Mouse (Mus musculus) midbrain, embryonic 12.5 days (tissue): ENCODE results near the gene Frg2f1. TPM values are rescaled to one million over a fixed set of nuclear protein-coding genes. Genes with fewer than 3 reads are reported as not detected.
"Not testable (repeated sequence)": the region's sequence is repeated elsewhere in the genome, so short reads cannot be mapped to it uniquely, and the experiment has no call there.

ENCODE experiments used
- ATAC-seq: fragments of 200-750 bp; cut with Nextera tagmentation; 2 replicates; pipeline ENCODE4 v1.8.0; 2017; ENCODE audit warnings: low read depth, moderate TSS enrichment, moderate library complexity; ENCODE audit not compliant: low FRiP score
- H3K27ac ChIP-seq: fragments of 300-500 bp; sonication (generic); replicated peaks from 2 replicates; pipeline ENCODE4 v1.5.1; 2016; ENCODE audit warnings: mild to moderate bottlenecking
- H3K27me3 ChIP-seq: fragments of 300-500 bp; sonication (generic); 2 replicates; pipeline ENCODE4 v1.6.1; 2016; ENCODE audit warnings: mild to moderate bottlenecking
- H3K36me3 ChIP-seq: fragments of 300-500 bp; sonication (generic); 2 replicates; pipeline ENCODE4 v1.6.1; 2016
- H3K4me1 ChIP-seq: fragments of 300-500 bp; sonication (generic); 2 replicates; pipeline ENCODE4 v1.6.1; 2016
- H3K4me2 ChIP-seq: fragments of 300-500 bp; sonication (generic); replicated peaks from 2 replicates; pipeline ENCODE4 v1.6.1; 2016; ENCODE audit warnings: mild to moderate bottlenecking, moderate library complexity
- H3K4me3 ChIP-seq: fragments of 300-500 bp; sonication (generic); 2 replicates; pipeline ENCODE4 v1.5.1; 2016; ENCODE audit warnings: mild to moderate bottlenecking
- H3K9ac ChIP-seq: fragments of 300-500 bp; sonication (generic); replicated peaks from 2 replicates; pipeline ENCODE4 v1.6.1; 2016; ENCODE audit warnings: mild to moderate bottlenecking, moderate library complexity
- H3K9me3 ChIP-seq: fragments of 300-500 bp; sonication (generic); 2 replicates; pipeline ENCODE4 v1.6.1; 2016; ENCODE audit warnings: mild to moderate bottlenecking
- WGBS: fragments of 180-500 bp; shearing (Covaris S2); methylation state at CpG from one replicate; pipeline ENCODE4 v1.1.7; 2016; 5-methylcytosine and 5-hydroxymethylcytosine counted together
- polyA plus RNA-seq: library from polyadenylated mRNA; unstranded; fragments of >200 nt; fragmentation: Nextera tagmentation; extraction: Ambion mirVana; gene quantifications from 2 replicates; pipeline ENCODE4 v1.2.1, GENCODE M21; 2016

Frg2f1 gene
- polyA plus RNA-seq, 1 experiment from 2014 or later = 3.8 TPM

DNA sequence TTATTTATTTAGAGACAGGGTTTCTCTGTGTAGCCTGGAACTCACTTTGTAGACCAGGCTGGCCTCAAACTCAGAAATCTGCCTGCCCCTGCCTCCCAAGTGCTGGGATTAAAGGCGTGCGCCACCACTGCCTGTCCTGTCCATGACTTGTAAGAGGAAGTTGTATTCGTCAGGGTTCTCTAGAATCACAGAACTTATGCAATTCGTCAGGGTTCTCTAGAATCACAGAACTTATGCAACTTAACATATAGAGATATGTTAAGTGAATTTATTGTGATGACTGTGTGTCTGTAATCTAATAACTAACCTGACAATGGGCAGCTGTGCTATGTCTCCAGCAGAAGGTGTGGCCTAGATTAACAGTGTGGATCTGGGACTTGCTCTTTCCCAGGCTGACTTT is 2.7 kb downstream of the Frg2f1 start, which contains the start of gene Foxj3:
Foxj3 (plus strand) TSS at position 390 of the 400 bp plus-strand sequence.
- not testable (repeated sequence) for ATAC-seq, H3K4me2 ChIP-seq, H3K9me3 ChIP-seq, H3K27ac ChIP-seq, H3K9ac ChIP-seq, H3K4me3 ChIP-seq, H3K36me3 ChIP-seq, H3K27me3 ChIP-seq
- peaks cover 17% of the 10 kb centered on the region for H3K4me1 ChIP-seq
- 87% methylated on average over 4 of the region's 4 CpGs for WGBS

DNA sequence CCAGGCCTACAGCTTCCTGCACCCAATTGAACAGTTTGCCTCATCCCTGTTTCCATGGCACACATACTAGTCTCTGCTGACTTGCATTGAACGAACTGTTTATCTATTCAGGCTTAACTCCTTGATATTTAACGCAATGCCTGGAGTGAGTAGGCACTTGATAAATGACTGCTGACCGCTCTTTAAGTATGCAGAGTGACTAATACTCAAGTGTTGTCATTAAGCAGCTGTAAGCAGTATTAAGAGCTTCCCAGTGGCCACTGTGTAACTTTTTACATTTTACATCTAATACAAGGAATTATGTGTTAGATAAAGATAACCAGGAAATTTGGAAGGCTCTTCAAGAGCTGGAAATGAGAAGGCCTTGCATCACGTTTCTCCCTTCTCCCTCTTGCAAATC is 4.2 kb downstream of the Frg2f1 start:
- H3K9ac ChIP-seq = no peak overlapping the region
- ATAC-seq = no peak
- no peak overlapping the region for H3K4me2 ChIP-seq
- H3K9me3 ChIP-seq = no peaks in the 10 kb centered on the region
- peaks cover 8% of the 10 kb centered on the region; the same call in 1 of the 2 replicates for H3K4me1 ChIP-seq
- no peaks in the 10 kb centered on the region for H3K36me3 ChIP-seq
- H3K4me3 ChIP-seq = no peak overlapping the region
- no peaks in the 10 kb centered on the region for H3K27me3 ChIP-seq
- H3K27ac ChIP-seq = no peak overlapping the region
- WGBS = 56% methylated on average over 4 of the region's 4 CpGs

GRCm38 (mm10) chr4:119531813-119532212 is 7.5 kb downstream of the Frg2f1 start:
- Histone ChIP-seq H3K9ac (no peak overlapping the region), H3K36me3 (no peaks in the 10 kb centered on the region), H3K4me1 (no peaks in the 10 kb centered on the region), H3K4me3 (no peak overlapping the region), H3K9me3 (no peaks in the 10 kb centered on the region), H3K27ac (no peak overlapping the region), H3K4me2 (no peak overlapping the region), H3K27me3 (no peaks in the 10 kb centered on the region)
- ATAC-seq = no peak
- WGBS = 68% methylated on average over 2 of the region's 2 CpGs

DNA sequence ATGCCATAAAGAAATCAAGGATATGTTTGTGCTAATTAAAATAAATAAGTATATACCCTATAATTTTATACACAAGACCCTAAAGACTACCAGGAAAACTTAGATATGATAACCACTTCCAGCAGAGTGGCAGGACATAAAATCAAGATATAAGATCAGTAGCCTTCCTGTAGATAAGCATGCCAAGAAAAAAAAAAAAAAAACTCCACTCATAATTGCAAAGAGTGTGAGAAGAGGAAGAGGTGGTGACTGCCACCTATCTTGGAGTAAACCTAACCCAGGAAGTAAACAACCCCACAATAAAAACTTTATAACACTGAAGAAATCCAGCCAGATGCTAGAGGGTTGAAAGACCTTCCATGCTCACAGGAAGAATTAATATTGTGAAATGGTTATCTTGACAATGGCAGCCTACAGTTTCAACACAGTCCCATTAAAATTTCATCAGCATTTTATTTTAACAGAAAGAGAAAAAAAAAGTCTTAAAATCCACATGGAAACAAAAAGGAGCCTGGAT is 12.9 kb downstream of the Frg2f1 start:
- Histone ChIP-seq H3K9me3 (no peaks in the 10 kb centered on the region), H3K4me2 (no peak overlapping the region), H3K36me3 (no peaks in the 10 kb centered on the region), H3K4me1 (peaks cover 6% of the 10 kb centered on the region; the same call in 1 of the 2 replicates), H3K27me3 (no peaks in the 10 kb centered on the region), H3K27ac (no peak overlapping the region), H3K9ac (no peak overlapping the region), H3K4me3 (no peak overlapping the region)
- ATAC-seq = no peak

- H3K4me3 ChIP-seq = no peak overlapping the region
- peak overlapping the region; percentile 65 for H3K27ac ChIP-seq
- no peaks in the 10 kb centered on the region for H3K27me3 ChIP-seq
- WGBS = 88% methylated on average over 2 of the region's 2 CpGs
- H3K4me1 ChIP-seq = peaks cover 6% of the 10 kb centered on the region; the same call in 1 of the 2 replicates
- no peak for ATAC-seq
- no peak overlapping the region for H3K4me2 ChIP-seq
- H3K9me3 ChIP-seq = no peaks in the 10 kb centered on the region
- no peaks in the 10 kb centered on the region for H3K36me3 ChIP-seq
- no peak overlapping the region for H3K9ac ChIP-seq
Observed at GRCm38 (mm10) chr4:119524466-119524865, 14.9 kb downstream of the Frg2f1 start.

DNA sequence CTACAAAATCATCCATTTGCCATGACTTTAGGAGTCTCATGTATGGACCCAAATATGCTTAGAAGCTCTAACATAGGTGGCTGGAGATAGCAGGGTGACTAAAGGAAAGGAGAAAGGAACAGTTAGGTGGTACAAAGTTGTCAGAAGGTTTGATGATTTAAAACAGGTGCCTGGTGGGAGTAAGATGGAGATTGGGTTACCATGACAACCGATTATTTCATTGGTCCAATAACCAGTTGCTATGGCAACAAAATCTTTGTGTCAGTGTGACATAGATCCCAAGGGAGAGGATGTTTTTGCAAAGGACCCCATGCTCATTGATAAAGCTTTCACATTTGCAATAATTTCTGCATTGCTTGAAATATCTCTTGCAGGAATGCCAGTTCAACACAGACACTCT is 15.3 kb downstream of the Frg2f1 start:
- Histone ChIP-seq H3K9me3 (no peaks in the 10 kb centered on the region), H3K4me2 (no peak overlapping the region), H3K4me1 (peaks cover 6% of the 10 kb centered on the region; the same call in 1 of the 2 replicates), H3K9ac (no peak overlapping the region), H3K36me3 (no peaks in the 10 kb centered on the region), H3K27ac (peak overlapping the region; percentile 65), H3K27me3 (no peaks in the 10 kb centered on the region), H3K4me3 (no peak overlapping the region)
- WGBS = 78% methylated on average over 1 of the region's 1 CpGs
- no peak for ATAC-seq

- no peak; the same call in 1 of the 2 replicates for ATAC-seq
- peaks cover 6% of the 10 kb centered on the region; the same call in 1 of the 2 replicates for H3K4me1 ChIP-seq
- no peak overlapping the region for H3K9ac ChIP-seq
- H3K4me3 ChIP-seq = no peak overlapping the region
- H3K9me3 ChIP-seq = no peaks in the 10 kb centered on the region
- H3K4me2 ChIP-seq = no peak overlapping the region
- no peaks in the 10 kb centered on the region for H3K27me3 ChIP-seq
- peak overlapping the region; percentile 60 for H3K27ac ChIP-seq
- WGBS = 67% methylated on average over 4 of the region's 4 CpGs
- no peaks in the 10 kb centered on the region for H3K36me3 ChIP-seq
Observed at GRCm38 (mm10) chr4:119523575-119523974, 15.8 kb downstream of the Frg2f1 start.

GRCm38 (mm10) chr4:119512731-119513141 is 26.6 kb downstream of the Frg2f1 start:
- H3K4me1 ChIP-seq = no peaks in the 10 kb centered on the region
- H3K36me3 ChIP-seq = no peaks in the 10 kb centered on the region
- H3K27ac ChIP-seq = no peak overlapping the region
- no peak overlapping the region for H3K4me2 ChIP-seq
- WGBS = 79% methylated on average over 3 of the region's 3 CpGs
- no peak overlapping the region for H3K9ac ChIP-seq
- no peak for ATAC-seq
- no peak overlapping the region for H3K4me3 ChIP-seq
- H3K9me3 ChIP-seq = no peaks in the 10 kb centered on the region
- no peaks in the 10 kb centered on the region for H3K27me3 ChIP-seq

- no peak overlapping the region for H3K4me2 ChIP-seq
- no peaks in the 10 kb centered on the region for H3K36me3 ChIP-seq
- H3K27ac ChIP-seq = no peak overlapping the region
- H3K9me3 ChIP-seq = no peaks in the 10 kb centered on the region
- no peaks in the 10 kb centered on the region for H3K4me1 ChIP-seq
- H3K27me3 ChIP-seq = no peaks in the 10 kb centered on the region
- H3K9ac ChIP-seq = no peak overlapping the region
- no peak for ATAC-seq
- no peak overlapping the region for H3K4me3 ChIP-seq
- 55% methylated on average over 2 of the region's 2 CpGs for WGBS
Observed at GRCm38 (mm10) chr4:119511591-119511990, 27.7 kb downstream of the Frg2f1 start.

DNA sequence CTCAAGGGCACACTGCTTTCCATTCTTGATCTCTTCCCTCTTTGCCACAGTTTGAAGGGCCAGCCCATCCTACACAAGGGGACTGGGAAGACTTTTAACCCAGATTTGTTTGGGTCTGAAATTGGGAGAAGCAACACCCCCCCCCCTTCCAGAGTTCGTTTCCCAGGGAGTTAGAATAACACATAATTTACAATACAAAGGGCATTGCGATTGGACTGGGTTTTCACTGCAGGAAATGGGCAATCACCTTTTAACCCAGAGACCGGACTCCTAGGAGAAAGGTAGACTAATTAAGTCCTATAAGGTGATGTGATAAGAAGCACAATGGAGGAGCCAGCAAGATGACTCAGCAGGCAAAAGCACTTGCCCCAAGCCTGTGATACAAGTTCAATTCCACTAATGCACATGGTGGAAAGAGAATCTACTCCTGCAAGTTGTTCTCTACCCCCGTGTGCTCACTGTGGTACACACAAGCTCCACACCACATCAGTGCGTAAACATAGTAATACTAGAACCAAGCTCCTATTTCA is 40.9 kb downstream of the Frg2f1 start:
- Histone ChIP-seq H3K4me3 (no peak overlapping the region), H3K4me2 (no peak overlapping the region), H3K4me1 (no peaks in the 10 kb centered on the region), H3K27ac (no peak overlapping the region), H3K9me3 (no peaks in the 10 kb centered on the region), H3K27me3 (peaks cover 12% of the 10 kb centered on the region), H3K36me3 (no peaks in the 10 kb centered on the region), H3K9ac (no peak overlapping the region)
- WGBS = 72% methylated on average over 5 of the region's 5 CpGs
- ATAC-seq = no peak

- Histone ChIP-seq H3K9me3 (no peaks in the 10 kb centered on the region), H3K27ac (peak overlapping the region; percentile 75), H3K4me1 (peaks cover 3% of the 10 kb centered on the region; the same call in 1 of the 2 replicates), H3K9ac (peak overlapping the region; percentile 70), H3K4me3 (peak overlapping the region; percentile 55), H3K36me3 (no peaks in the 10 kb centered on the region), H3K27me3 (peaks cover 22% of the 10 kb centered on the region), H3K4me2 (peak overlapping the region; percentile 81)
- 28% methylated on average over 10 of the region's 10 CpGs for WGBS
- peak; percentile 50 for ATAC-seq
Observed at GRCm38 (mm10) chr4:119492933-119493327, 46.4 kb downstream of the Frg2f1 start.

DNA sequence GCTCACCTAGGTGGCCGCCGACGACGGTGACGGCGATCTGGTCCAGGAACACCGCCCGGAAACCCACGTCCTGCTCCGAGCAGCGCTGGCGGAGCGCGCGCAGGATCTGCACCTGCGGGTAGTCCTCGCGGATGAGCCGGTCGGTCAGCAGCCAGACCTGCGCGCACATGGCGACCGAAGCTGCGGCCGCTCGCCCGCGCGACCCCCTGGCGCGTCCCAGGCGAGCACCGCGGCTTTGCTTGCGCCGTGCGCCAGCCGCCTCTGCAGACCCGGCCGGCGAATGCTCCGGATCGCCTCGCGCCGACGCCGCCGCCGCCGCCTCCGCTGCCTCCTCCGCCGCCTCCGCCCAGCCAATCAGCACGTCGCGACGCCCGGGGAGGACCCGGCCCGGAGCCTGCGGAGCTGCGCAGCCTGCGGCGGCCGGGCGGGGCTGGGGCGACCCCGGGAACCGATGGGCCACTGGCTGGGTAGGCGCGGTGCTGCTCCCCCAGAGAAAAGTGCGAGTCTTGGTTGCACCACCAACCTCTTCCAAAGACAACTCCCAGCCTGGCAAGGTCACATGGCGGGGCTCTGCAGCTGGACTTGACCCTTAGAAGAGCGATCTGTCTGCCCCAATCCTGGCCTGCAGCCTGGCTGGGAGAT is 46.9 kb downstream of the Frg2f1 start, which contains the start of gene Rimkla:
Rimkla (minus strand) TSS at position 338 of the 642 bp plus-strand sequence.
- Histone ChIP-seq H3K27me3 (peaks cover 22% of the 10 kb centered on the region), H3K27ac (peak within 1 kb of the TSS; percentile 75), H3K9me3 (no peaks in the 10 kb centered on the region), H3K36me3 (no peaks in the 10 kb centered on the region), H3K4me2 (peak within 1 kb of the TSS; percentile 81), H3K4me3 (peak within 1 kb of the TSS; percentile 55), H3K4me1 (peaks cover 3% of the 10 kb centered on the region; the same call in 1 of the 2 replicates), H3K9ac (peak within 1 kb of the TSS; percentile 70)
- WGBS = under 1% methylated on average over 59 of the region's 77 CpGs
- ATAC-seq = peak; percentile 93
